Mouse (Mus musculus) left cerebral cortex, postnatal 25 days (tissue): Measurements from ENCODE around the gene Tex22. TPM values are rescaled to one million over a fixed set of nuclear protein-coding genes. Genes with fewer than 3 reads are reported as not detected.
A peak's percentile ranks its signal among the peaks of the same experiment; 100 is the strongest.

Source experiments
- DNase-seq, 2 experiments: peaks; one replicate each; pipeline ENCODE4 v3.0.0; 2022; ENCODE audit warnings: low spot score in 2 of 2, mixed read lengths in 1 of 2
- intact Hi-C: fragments of 180-260 bp; cut with DNase I; formaldehyde crosslinking; loops from one replicate; pipeline ENCODE4 v1.15.1; 2025
- total RNA-seq, 2 experiments: library from RNA; stranded (reverse); gene quantifications; 2 replicates each; pipeline ENCODE4 v1.2.3; 2021

The Tex22 gene
- total RNA-seq, 2 experiments from 2014 or later, result 0.44 TPM; not detected in 1

DNA sequence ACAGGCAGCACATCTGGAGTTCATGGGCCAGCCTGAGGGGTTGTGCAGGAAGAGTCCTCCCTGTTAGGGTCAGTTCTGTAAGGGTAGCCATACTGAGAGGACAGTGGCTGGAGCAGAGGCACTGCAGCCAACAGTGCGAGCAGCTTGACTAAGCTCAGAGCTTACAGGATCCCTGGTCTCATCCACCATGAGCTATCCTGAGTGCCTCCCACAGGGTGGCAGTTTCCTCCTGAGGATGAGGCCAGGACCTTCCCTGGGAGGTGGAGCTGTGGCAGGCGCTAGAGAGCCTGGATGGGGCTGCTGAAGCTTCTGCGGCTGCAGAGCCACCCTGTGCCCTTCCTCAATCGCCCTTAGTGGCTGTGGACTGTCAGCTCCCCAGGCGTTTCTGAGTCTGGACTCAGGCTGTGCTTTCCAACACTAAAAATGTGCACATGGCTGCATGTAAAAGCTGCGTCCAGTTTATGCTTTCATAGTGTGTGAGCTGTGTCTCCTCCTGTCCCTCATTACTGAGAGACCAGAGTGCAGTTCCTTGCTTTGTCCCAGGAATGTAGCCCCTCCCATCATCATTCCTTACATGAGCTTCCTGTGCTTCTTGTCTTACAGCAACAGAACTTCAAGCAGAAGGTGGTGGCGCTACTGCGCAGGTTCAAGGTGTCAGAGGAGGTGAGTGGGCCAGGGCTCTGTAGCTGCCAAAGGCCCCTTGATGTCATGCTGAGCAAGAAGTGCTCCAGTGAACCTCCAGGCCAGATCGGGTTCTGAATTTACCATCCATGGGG is 22.5 kb upstream of the Tex22 start:
- DNase-seq, result no peak
- intact Hi-C loops, result no loop called here

DNA sequence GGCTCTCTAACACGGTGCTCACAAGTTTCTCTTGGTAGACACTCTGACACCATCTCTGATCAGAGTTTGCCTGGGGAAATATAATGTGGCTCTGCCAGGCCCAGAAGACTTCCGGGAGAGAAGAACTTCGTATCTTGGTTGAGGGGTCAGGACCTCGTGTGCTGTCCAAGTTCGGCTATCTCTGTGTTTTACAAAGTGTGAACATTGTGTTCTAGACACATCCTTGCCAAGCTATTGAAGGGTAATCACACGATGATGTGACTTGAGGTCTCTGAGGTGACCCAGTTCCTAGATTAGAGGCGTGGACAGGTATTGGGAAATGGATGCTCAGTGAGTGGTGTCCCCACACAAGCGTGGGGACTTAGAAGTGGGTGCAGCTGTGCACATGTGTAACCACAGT is 18.2 kb upstream of the Tex22 start:
- intact Hi-C loops, result no loop called here
- DNase-seq, result no peak

DNA sequence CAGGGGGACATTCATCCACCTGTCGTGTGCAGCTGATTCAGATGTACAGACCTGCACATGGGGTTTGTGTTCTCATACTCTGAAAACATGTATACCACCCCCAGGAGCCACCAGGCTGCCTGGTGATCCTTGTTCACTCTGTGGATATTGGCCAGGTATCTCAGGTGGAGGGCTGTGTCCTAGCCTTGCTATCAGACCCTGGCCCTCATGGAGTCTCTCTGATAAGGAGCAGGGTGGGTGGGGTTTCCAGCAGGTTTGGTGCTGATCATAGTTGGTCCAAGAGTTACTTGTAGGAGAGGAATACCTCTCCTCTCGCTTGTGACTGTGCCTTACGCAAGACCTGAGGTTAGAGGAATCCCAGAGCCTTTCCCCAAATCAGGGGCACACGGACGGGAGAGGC is 14.1 kb upstream of the Tex22 start:
- intact Hi-C loops, result no loop called here

DNA sequence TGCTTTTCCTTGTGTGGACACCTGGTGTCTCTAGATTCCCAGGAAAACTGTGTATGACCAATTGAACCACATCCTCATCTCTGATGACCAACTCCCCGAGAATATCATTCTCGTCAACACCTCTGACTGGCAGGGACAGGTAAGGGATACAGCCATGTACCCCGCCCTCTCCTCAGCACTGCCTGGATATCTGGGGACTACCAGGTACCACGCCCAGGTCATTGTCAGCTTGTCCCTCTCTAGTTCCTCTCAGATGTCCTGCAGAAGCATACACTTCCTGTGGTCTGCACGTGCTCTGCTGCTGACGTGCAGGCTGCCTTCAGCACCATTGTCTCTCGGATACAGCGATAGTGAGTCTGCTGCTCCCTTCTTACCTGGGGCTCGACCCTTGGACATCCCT is 12.7 kb upstream of the Tex22 start:
- intact Hi-C loops, result no loop called here
- no peak for DNase-seq

More for the DNA sequence above, 14.1 kb upstream of the Tex22 start:
- no peak for DNase-seq

DNA sequence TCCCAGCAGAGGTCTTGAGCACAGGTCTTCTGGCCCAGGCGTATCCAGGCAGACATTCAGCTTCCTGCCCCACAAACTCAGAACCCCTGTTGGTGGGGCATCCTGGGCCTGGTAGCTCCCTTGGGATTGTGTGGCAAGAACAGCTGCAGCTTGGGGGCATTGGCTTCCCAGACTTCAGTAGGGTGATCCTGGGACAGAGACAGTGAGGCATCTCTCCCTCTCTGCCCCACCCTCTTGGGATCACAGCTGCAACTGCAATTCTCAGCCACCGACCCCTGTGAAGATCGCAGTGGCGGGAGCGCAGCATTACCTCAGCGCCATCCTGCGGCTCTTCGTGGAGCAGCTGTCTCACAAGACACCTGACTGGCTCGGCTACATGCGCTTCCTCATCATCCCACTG is 12.1 kb upstream of the Tex22 start:
- no peak for DNase-seq
- intact Hi-C loops, result no loop called here

DNA sequence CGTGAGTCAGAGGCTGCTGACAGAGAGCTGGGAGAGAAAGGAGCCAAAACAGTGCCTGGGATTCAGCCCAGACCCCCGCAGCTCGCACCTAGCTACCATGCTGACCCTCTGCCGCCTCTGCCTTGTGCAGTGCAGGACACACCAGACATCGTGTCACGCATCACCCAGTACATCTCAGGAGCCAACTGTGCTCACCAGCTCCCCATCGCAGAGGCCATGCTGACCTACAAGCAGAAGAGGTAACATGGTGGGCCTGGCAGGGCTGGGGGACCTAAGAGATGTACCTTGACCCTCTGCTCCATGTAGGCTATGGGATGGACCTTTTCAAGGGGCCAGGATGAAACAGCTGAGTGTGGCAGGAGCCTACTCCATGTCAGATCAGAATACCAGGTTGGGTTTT is 10.6 kb upstream of the Tex22 start:
- no peak for DNase-seq
- intact Hi-C loops, result no loop called here

DNA sequence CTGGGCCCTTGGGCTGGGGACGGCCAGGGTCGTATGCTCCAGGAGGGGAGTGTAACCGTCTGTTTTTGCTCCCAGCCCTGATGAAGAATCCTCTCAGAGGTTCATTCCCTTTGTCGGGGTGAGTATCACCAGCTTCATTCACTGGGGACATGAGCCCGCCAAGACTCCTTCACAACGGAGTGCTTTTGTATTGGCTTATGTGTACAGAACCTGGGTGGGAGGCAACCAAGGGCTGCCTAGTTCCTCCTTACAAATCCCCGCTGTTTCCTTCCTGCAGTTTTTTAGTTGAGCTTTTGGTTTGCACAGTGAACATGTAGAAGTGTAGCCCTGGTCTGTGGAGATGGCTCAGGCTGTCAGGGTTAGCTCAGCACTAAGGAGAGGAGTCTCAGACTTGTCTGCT is 6.3 kb upstream of the Tex22 start:
- intact Hi-C loops, result no loop called here
- no peak for DNase-seq

DNA sequence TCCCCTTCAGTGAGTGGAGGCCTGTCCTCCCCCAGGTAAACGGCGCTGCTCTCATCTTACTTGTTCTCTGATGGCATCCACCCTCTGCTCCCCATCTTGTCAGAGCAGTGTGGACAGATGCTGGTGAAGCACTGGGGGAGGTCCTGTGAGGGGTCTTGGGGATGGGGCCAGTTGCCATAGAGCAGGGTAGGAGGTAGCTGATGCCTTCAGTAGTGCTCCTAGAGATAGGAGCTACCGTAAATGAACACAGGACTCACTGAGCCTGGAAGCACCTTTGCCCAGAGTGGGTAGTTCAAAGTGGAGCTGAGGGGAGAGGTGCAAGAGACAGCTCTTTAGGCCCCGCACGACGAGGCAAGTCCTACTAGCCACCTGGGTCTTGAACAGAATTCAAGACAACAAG is 4.9 kb upstream of the Tex22 start:
- no peak for DNase-seq
- intact Hi-C loops, result no loop called here

DNA sequence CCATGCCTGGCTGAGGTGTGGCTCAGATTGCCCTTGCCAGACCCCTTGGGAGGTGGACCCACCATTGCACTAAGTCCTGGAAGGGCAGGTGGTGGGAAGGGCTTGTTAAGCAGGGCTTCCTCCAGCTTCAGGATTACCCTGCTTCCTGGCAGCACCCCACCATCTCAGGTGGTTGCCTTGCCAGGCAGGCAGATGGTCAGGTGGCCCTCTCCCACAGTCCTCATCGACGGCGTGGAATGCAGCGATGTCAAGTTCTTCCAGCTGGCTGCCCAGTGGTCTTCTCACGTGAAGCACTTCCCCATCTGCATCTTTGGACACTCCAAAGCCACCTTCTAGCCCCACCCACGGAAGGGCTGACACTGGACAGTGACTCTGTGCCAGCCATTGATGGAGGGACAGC is 3.0 kb upstream of the Tex22 start:
- DNase-seq, result no peak
- intact Hi-C loops, result no loop called here

DNA sequence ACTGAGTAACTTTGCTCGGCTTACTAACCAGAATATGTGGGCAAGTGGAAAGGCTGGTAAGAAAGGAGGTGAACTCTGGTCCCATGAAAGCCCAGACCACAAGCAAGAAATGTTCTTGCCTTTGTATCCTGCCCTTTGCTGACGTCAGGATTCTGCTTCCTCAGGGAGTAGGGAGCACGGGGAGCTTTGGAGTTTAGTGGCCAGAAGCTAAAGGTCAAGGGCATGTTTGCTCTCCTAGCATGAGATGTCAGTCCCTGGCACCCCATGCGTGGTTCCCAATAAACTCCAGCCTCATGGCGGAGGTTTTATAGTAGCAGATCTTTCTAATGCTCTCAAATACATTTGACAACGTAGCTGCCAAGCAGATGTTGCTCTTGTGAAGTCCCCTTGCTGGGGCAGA is 2.5 kb upstream of the Tex22 start:
- no peak for DNase-seq
- intact Hi-C loops, result no loop called here

DNA sequence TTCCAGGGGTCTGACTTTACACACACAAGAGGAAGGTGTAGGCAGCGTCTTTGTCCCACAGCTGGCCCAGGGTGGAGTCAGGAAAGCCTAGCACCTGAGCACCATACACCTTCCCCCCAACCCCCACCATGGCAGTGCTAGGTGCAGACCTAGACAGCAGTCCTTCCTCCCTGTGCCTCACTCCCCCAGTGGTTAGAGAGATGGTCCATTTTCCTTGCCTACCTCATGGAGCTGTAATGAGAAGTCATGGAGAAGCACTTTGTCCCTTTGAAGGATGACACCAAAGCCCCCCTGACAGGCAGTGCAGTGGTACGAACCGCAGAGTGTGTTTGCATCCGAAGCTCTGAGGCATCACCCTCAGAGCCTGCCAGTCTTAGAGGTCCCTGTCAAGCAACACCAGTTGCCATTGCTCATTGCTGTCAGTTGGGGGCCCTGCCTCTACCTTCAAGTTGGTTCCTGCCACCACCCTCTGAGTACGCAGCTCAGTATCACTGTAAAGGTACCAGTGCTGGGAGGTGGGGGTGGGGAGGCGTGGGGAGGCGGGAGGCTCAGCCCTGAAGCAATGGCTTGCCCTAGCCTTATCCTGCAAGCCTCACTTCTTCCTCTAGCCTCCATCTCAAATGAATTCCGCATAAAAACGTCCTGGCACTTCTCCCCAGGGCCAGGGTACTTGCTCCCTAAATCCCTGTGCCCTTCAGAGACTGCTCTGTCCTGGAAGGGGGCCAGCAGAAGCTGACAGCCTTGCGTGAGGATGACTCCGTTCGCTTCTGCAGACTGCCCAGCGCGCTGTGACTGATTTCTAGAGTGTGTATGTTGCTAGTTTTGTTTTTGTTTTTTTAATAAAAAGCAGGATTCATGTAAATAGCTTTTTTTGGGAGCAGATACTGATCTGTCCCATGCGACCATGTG is 628 bp upstream of the Tex22 start:
- intact Hi-C loops, result loop anchor here (2.0 kb wide), 2 partner anchors 25 to 69 kb away; partner anchors contain the start of gene Mta1
- DNase-seq, result peak in 1 of 2 experiments; percentile 16

DNA sequence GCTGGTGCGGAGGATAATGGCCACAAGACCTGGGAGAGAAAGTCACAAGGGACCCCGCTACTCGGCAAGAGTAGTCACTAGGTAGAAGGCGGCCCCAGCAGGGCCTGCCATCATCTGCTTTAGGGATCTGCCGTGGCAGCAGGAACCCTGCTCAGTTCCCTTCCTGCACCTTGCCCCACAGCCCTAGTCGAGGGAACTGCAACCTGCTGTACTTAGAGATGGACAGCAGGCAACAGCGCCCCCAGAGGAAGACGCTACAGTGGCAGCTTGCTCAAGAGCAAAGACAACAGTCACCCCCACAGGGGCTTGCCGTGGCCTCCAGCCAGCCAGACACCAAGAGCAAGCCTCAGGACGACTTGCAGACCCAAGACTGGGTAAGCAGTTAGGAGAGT is 757 bp downstream of the Tex22 start:
- intact Hi-C loops, result loop anchor here (2.0 kb wide), 2 partner anchors 24 to 70 kb away; partner anchors contain the start of gene Mta1
- peak; percentile 79 to 88 for DNase-seq

DNA sequence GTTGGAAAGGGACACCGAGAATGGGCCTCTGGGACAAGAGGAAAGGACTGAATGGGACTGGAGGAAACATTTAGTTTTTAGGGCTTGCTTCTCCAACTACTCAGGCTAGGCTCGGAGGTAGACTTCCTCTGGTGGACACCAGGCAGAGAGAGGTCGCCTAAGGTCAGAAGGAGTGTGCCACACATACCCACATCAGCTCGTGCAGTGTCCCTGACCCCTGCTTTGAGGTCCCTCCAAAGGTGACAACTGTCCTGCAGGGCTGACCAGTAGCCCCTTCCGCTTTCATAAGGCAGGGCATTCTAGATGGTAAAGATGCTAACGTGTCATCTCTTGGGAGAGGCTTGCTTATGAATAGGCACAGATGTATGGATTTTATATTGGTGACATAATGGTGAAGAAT is 1.2 kb downstream of the Tex22 start:
- no peak for DNase-seq
- intact Hi-C loops, result loop anchor here (2.0 kb wide), 2 partner anchors 23 to 71 kb away; partner anchors contain the start of gene Mta1

DNA sequence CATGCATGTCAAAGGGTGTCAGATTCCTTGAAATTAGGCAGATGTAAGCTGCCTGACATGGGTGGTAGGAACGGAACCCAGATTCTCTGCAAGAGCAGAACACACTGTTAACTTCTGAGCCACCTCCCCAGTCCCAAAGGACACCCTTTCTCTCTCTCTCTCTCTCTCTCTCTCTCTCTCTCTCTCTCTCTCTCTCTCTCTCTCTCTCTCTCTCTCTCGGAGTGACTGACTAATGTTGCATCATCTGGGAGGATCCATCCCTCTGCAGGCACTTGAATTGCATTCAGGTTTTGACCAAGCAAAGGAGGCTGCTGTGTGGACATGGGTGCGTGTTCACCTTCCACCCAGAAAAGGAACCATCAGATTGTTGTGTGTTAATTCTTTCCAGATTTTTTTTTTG is 13.0 kb downstream of the Tex22 start:
- intact Hi-C loops, result no loop called here
- no peak for DNase-seq

DNA sequence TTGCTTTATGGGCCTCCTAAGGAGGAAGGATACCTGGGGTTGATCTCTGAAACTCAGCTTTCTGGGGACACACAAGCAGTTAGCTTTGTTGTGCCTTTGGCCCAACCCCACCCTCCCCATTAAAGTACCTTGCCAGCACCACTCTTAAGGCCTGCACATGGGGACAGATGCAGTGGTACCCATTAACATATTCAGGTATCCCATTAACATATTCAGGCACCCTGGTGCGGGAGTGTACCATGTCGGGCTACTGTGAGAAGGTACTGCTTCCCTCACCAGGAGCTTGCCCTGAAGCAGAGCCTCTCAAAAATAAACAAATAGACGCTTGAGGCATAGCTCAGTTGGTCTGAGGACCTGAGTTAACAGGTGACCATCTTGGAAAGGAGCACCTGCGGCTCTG is 13.7 kb downstream of the Tex22 start:
- intact Hi-C loops, result no loop called here
- DNase-seq, result no peak

DNA sequence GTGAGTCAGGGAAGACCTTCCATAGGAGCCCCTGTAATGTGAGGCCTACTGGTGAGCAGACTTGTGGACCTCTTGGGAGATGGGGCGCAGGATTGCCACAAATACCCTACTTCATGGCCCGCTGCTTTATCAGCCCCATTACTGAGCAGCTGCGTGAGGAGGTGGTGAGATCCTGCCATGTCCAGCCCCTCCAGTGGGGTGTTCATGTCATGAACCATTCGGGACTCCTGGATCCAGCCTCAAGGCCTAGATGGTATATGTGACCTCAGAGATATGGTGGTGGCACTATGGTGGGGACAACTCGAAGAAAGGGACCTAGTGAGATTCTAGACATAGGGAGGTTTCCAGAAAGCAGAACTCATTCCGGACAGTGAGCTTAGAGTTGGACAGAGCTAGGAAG is 14.8 kb downstream of the Tex22 start:
- intact Hi-C loops, result no loop called here

DNA sequence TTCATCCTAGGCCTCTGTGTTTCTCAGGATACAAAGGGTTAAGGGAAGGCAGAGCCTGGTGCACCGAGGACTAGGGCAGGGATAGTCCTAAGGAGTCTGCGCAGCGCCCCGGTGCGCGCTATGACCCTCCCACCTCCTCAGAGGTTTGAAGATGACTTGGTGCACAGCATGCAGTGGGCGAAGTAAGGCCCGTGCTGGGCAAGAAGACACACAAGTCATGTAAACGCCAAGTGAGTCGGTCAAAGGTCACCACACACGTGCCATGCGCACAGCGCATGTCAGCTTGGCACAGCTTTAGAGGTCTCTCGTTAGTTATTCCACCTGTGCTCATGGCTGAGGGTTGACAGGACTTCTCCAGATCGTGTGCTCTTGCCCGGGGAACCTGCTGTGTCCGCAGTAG is 15.8 kb downstream of the Tex22 start:
- intact Hi-C loops, result no loop called here
- DNase-seq, result no peak

More for the DNA sequence above, 14.8 kb downstream of the Tex22 start:
- no peak for DNase-seq

DNA sequence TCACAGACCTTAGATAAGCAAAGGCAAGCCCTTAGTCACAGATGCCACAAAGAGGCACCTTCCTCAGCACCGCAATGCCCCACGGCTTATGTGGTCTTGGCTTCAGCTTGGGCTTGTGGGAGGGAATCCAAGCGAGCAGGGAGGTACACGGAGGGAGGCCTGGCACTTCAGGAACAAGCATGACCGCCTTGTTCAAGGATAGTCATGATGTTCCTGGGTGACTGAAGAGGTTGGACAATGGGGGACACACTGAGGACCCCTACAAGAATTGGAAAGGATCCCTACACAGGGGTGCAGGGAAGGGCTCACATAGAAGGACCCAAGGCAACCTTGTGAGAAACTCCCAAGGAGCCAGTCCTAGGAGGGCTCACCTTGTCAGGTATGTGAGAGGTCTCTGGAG is 22.7 kb downstream of the Tex22 start:
- intact Hi-C loops, result loop anchor here (5.0 kb wide), 1 partner anchor 95 kb away; the partner anchor contains the start of gene Brf1
- no peak for DNase-seq

DNA sequence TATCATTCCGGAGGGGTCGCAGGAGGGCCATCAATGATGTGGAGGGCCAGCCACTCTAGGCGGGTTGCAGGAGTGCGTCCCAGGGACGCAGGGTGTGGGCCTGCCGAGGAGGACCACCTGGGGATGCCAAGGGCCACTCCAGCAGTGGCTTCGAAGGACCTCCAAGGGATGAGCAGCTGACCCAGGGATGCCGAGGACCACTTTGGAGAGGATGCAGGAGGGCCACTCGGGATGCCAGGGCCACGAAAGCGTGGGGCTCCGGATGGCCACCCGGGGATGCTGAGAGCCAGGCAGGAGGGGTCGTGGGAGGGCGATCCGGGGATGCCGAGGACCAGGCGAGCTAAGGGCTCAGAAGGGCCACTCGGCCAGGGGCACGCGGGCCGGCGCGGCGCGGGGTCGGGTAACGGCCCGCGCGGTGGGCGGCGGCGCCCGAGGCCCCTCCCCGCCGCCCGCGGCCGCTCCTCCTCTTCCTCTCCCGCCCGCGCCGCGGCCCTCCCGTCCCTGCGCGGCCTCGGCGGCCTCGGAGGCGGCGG is 23.5 kb downstream of the Tex22 start, which contains the start of gene Mta1:
TSS of gene Mta1 (plus strand) at position 530 of the 533 bp plus-strand sequence.
- intact Hi-C loops, result loop anchor here (2.0 to 5.0 kb wide), 2 partner anchors 23 to 96 kb away; partner anchors contain the start of genes Brf1 and Tex22
- peak in 1 of 2 experiments; percentile 51 for DNase-seq

DNA sequence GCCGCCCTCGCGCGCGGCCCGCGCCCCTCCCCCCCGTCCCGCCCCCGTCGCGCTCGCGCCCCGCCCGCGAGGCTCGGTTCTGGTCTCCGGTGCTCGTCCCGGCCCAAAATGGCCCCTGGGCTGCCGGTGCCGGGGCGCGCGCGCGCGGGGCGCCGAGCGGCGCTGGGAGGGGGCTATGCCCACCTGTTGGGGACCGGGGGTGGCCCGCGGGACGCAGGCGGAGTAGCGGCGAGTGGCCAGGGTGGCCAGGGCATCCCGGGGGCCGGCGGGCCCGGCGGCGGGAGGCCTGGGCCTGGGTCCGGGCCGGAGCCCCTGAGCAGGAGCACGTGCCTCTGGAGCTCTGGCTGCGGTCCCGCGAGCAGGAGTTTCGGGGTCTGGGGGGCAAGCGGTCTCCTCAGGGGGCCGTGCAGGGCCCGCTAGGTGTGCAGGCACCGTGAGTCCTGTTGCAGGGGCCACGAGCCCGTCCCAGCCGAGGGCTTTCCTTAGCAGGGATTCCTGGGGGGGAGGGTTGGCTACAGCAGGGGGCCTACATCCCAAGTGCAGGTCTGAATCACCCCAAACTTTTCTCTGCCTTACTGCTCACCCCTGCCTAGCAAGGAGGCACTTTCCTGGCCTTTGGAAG is 24.3 kb downstream of the Tex22 start:
- DNase-seq, result no peak
- intact Hi-C loops, result loop anchor here (2.0 to 5.0 kb wide), 2 partner anchors 24 to 96 kb away; partner anchors contain the start of genes Brf1 and Tex22
